8 mouse cellular contexts compared by ENCODE assay signal in genomic region chr2:94273154-94274021, GRCm38 (mm10).
DNase-seq lines count a peak whose midpoint lies in the region; ATAC-seq and TF ChIP-seq lines count a peak whose summit lies in the region.

No protein-coding gene starts in this region.

- peak overlapping the region; percentile 51 for H3K4me3 ChIP-seq in hindbrain, postnatal 0 days (ENCODE audit: low read length)
- H3K4me3 ChIP-seq in left cerebral cortex, adult 2 months: peak overlapping the region; percentile 54

- no peak for DNase-seq in Patski (ENCODE audit: low read depth, low spot score)
- DNase-seq in cerebellum, postnatal 25 days: peak; percentile 92 to 95
- DNase-seq in gastrocnemius, adult 8-10 months (ENCODE audit: low spot score in 2 of 2): peak; percentile 64 to 77
- peak; percentile 93 for DNase-seq in hindbrain, postnatal 0 days (ENCODE audit: low spot score)
- DNase-seq in left cerebral cortex, adult 2 months (ENCODE audit: extremely low spot score in 1 of 2, low spot score in 2 of 2): peak; percentile 87 to 89
- DNase-seq in lung, postnatal 4 days: peak; percentile 74 to 77
- DNase-seq in right cerebral cortex, adult 18-20 months: peak; percentile 90
- peak; percentile 72 for DNase-seq in urinary bladder, adult 2 months (ENCODE audit: low spot score)

- peak overlapping the region; percentile 84 for H3K27ac ChIP-seq in hindbrain, postnatal 0 days
- H3K27ac ChIP-seq in left cerebral cortex, adult 2 months: peak overlapping the region; percentile 93

- no peaks in the 10 kb centered on the region for H3K9me3 ChIP-seq in hindbrain, postnatal 0 days (ENCODE audit: low read length)

- H3K36me3 ChIP-seq in hindbrain, postnatal 0 days (ENCODE audit: insufficient read depth, low read length): no peaks in the 10 kb centered on the region

- H3K4me1 ChIP-seq in hindbrain, postnatal 0 days (ENCODE audit: insufficient read depth, low read length): no peaks in the 10 kb centered on the region

- peaks cover 5% of the 10 kb centered on the region for H3K27me3 ChIP-seq in Patski
- H3K27me3 ChIP-seq in hindbrain, postnatal 0 days (ENCODE audit: insufficient read depth, low read length): no peaks in the 10 kb centered on the region

- peak overlapping the region; percentile 70 for H3K9ac ChIP-seq in hindbrain, postnatal 0 days (replicated peaks; ENCODE audit: low read length)

- CTCF ChIA-PET in Patski (lab: Charles Lee): interaction anchor here (1.1 to 3.2 kb wide), 3 partner anchors 9 to 17 kb away, joined by 3 to 17 read pairs (median 4); no protein-coding TSS in a partner anchor

- TF ChIP-seq CTCF in Patski (IDR thresholded peaks at IDR 0.05): no peak
- TF ChIP-seq CTCF in hindbrain, postnatal 0 days (IDR thresholded peaks at IDR 0.05; ENCODE audit: low read depth): no peak
- no peak for TF ChIP-seq CTCF in left cerebral cortex, adult 2 months (IDR thresholded peaks at IDR 0.05)

- intact Hi-C loops in left cerebral cortex, adult 2 months (cut with DNase I): loop anchor here (1.0 kb wide), 1 partner anchor 9 kb away; no protein-coding TSS in a partner anchor

- under 1% methylated on average over 69 of the region's 72 CpGs for WGBS in hindbrain, postnatal 0 days

- in situ Hi-C loops in Patski (cut with MboI; ENCODE audit: low pct_unique_long_range_greater_than_20kb): no loop called here

- H3K4me2 ChIP-seq in hindbrain, postnatal 0 days (ENCODE audit: low read depth, low read length): peak overlapping the region; percentile 74

- peak; percentile 78 for ATAC-seq in Patski
- peak; percentile 93 for ATAC-seq in hindbrain, postnatal 0 days

- POLR2A ChIA-PET in Patski (lab: Charles Lee): interaction anchor here (1.0 to 1.3 kb wide), 2 partner anchors 12 to 29 kb away, joined by 3 to 4 read pairs; no protein-coding TSS in a partner anchor
